Mouse (Mus musculus) E14TG2a.4 (cell line): Measurements from ENCODE around the gene Atxn1.

ENCODE experiments used
- CTCF ChIP-seq: conservative IDR thresholded peaks from 2 replicates; pipeline ENCODE4 v1.5.1; 2014; ENCODE audit warnings: low read length
- POU5F1 ChIP-seq: IDR thresholded peaks from 2 replicates; pipeline ENCODE4 v1.6.1; 2014; ENCODE audit warnings: low read length, borderline replicate concordance

- TF ChIP-seq CTCF (no peak), POU5F1 (no peak)
Measured at GRCm38 (mm10) chr13:45837609-45838220, 127.1 kb downstream of the Atxn1 start.
